ENCODE assay signal across 8 mouse cellular contexts in genomic region chr10:25118674-25119670, GRCm38 (mm10).
DNase-seq lines count a peak whose midpoint lies in the region; ATAC-seq and TF ChIP-seq lines count a peak whose summit lies in the region.

No protein-coding gene starts in this region.

- TF ChIP-seq EP300 in MEL (IDR thresholded peaks at IDR 0.05; ENCODE audit: low read depth in 1 of 2, low read length in 2 of 2): peak; percentile 98 to 100

- H3K9me3 ChIP-seq in MEL (replicated peaks; ENCODE audit: insufficient read depth, low read length): no peaks in the 10 kb centered on the region
- no peaks in the 10 kb centered on the region for H3K9me3 ChIP-seq in intestine, embryonic 15.5 days
- H3K9me3 ChIP-seq in midbrain, embryonic 15.5 days: no peaks in the 10 kb centered on the region

- TF ChIP-seq POLR2A in MEL (IDR thresholded peaks at IDR 0.05; ENCODE audit: control insufficient read depth in 1 of 2, insufficient read depth in 1 of 2, low read depth in 1 of 2, low read length in 2 of 2, poor library complexity in 1 of 2): peak; percentile 39 to 62; a peak in 2 of 4 replicates

- H3K36me3 ChIP-seq in MEL (ENCODE audit: control insufficient read depth in 1 of 2, insufficient read depth in 2 of 2, low read length in 2 of 2): peaks cover 0 to 42% of the 10 kb centered on the region in 2 experiments; a peak in 2 of 4 replicates
- no peaks in the 10 kb centered on the region for H3K36me3 ChIP-seq in intestine, embryonic 15.5 days
- H3K36me3 ChIP-seq in midbrain, embryonic 15.5 days (replicated peaks): no peaks in the 10 kb centered on the region

- ATAC-seq in intestine, embryonic 15.5 days: peak; percentile 97
- ATAC-seq in midbrain, embryonic 15.5 days (replicated peaks): no peak

- intact Hi-C loops in left cerebral cortex, postnatal 4 days (cut with DNase I): no loop called here

- H3K79me2 ChIP-seq in MEL (ENCODE audit: control insufficient read depth, insufficient read depth, low read length, poor library complexity): no peaks in the 10 kb centered on the region

- peak in 1 of 3 experiments; percentile 17; a peak in 3 of 6 replicates for TF ChIP-seq CTCF in MEL (IDR thresholded peaks at IDR 0.05 in 2 of 3, conservative IDR thresholded peaks at IDR 0.05 in 1 of 3; ENCODE audit: control insufficient read depth in 1 of 3, insufficient read depth in 1 of 3, low read depth in 2 of 3, low read length in 3 of 3, poor library complexity in 1 of 3, severe bottlenecking in 1 of 3)

- WGBS in intestine, embryonic 15.5 days: 30% methylated on average over 17 of the region's 17 CpGs
- WGBS in midbrain, embryonic 15.5 days: 48% methylated on average over 17 of the region's 17 CpGs

- DNase-seq in embryo, embryonic 10.5 days (ENCODE audit: low spot score): peak; percentile 12
- no peak for DNase-seq in embryo, embryonic 9.5 days (ENCODE audit: extremely low spot score)
- DNase-seq in MEL (ENCODE audit: low read depth, low spot score): peak; percentile 95
- peak; percentile 11 to 29 for DNase-seq in natural killer cell, adult 2 months (ENCODE audit: low spot score in 2 of 2)
- no peak for DNase-seq in left cerebral cortex, postnatal 4 days
- DNase-seq in layer of hippocampus, adult 8-10 months (ENCODE audit: low spot score in 2 of 2): no peak

- peak overlapping the region; percentile 53 for H3K9ac ChIP-seq in MEL (ENCODE audit: control insufficient read depth, low read depth, low read length, poor library complexity, severe bottlenecking)
- no peak overlapping the region for H3K9ac ChIP-seq in intestine, embryonic 15.5 days
- no peak overlapping the region for H3K9ac ChIP-seq in midbrain, embryonic 15.5 days

- peak overlapping the region; percentile 48 for H3K4me2 ChIP-seq in intestine, embryonic 15.5 days (replicated peaks)
- H3K4me2 ChIP-seq in midbrain, embryonic 15.5 days: no peak overlapping the region

- H3K4me1 ChIP-seq in MEL (ENCODE audit: control insufficient read depth in 1 of 2, insufficient read depth in 2 of 2, low read length in 2 of 2): peaks cover 31 to 41% of the 10 kb centered on the region in 2 experiments
- no peaks in the 10 kb centered on the region for H3K4me1 ChIP-seq in intestine, embryonic 15.5 days (replicated peaks)
- no peaks in the 10 kb centered on the region for H3K4me1 ChIP-seq in midbrain, embryonic 15.5 days

- TF ChIP-seq RAD21 in MEL (IDR thresholded peaks at IDR 0.05; ENCODE audit: low read depth, low read length): no peak; the same call in none of the 2 replicates

- H3K4me3 ChIP-seq in MEL (ENCODE audit: control insufficient read depth in 1 of 2, insufficient read depth in 1 of 2, low read depth in 2 of 2, low read length in 2 of 2): peak overlapping the region; percentile 22 to 55
- H3K4me3 ChIP-seq in intestine, embryonic 15.5 days (replicated peaks): no peak overlapping the region
- no peak overlapping the region for H3K4me3 ChIP-seq in midbrain, embryonic 15.5 days

- H3K27me3 ChIP-seq in MEL (ENCODE audit: control insufficient read depth in 1 of 2, insufficient read depth in 2 of 2, low read length in 2 of 2): no peaks in the 10 kb centered on the region
- no peaks in the 10 kb centered on the region for H3K27me3 ChIP-seq in intestine, embryonic 15.5 days (replicated peaks)
- H3K27me3 ChIP-seq in midbrain, embryonic 15.5 days (replicated peaks): no peaks in the 10 kb centered on the region

- peak overlapping the region; percentile 92 for H3K27ac ChIP-seq in MEL (ENCODE audit: control insufficient read depth, low read depth, low read length)
- H3K27ac ChIP-seq in intestine, embryonic 15.5 days: peak overlapping the region; percentile 86
- H3K27ac ChIP-seq in midbrain, embryonic 15.5 days: no peak overlapping the region

TF ChIP-seq in MEL, 35 proteins besides CTCF, POLR2A, EP300 and RAD21:
- TF ChIP-seq RCOR1 (IDR thresholded peaks at IDR 0.05; ENCODE audit: low read depth, low read length): peak; percentile 91
- TF ChIP-seq POLR2AphosphoS2 (IDR thresholded peaks at IDR 0.05; ENCODE audit: low read length): peak; percentile 60
- peak; percentile 50; the same call in 1 of the 2 replicates for TF ChIP-seq BHLHE40 (IDR thresholded peaks at IDR 0.05; ENCODE audit: borderline replicate concordance, low read depth, low read length)
- peak; percentile 65 for TF ChIP-seq MYC (IDR thresholded peaks at IDR 0.05; ENCODE audit: low read depth, low read length)
- TF ChIP-seq JUND (IDR thresholded peaks at IDR 0.05; ENCODE audit: low read depth, low read length): peak; percentile 57; the same call in 1 of the 2 replicates
- no peak for TF ChIP-seq GABPA (IDR thresholded peaks at IDR 0.05; ENCODE audit: low read depth, low read length)
- TF ChIP-seq ETS1 (IDR thresholded peaks at IDR 0.05; ENCODE audit: low read depth, low read length): peak; percentile 89
- peak; percentile 22; the same call in 1 of the 2 replicates for TF ChIP-seq KAT2A (conservative IDR thresholded peaks at IDR 0.05; ENCODE audit: low read depth, low read length)
- TF ChIP-seq POLR2AphosphoS5 (IDR thresholded peaks at IDR 0.05; ENCODE audit: borderline replicate concordance, low read depth, low read length): no peak
- TF ChIP-seq UBTF (IDR thresholded peaks at IDR 0.05; ENCODE audit: borderline replicate concordance, insufficient read depth, low read depth, low read length): no peak
- peak in 1 of 2 experiments; percentile 70; a peak in 2 of 4 replicates for TF ChIP-seq USF2 (IDR thresholded peaks at IDR 0.05; ENCODE audit: borderline replicate concordance in 1 of 2, insufficient read depth in 1 of 2, low read depth in 1 of 2, low read length in 2 of 2)
- TF ChIP-seq SIN3A (IDR thresholded peaks at IDR 0.05; ENCODE audit: low read length): peak; percentile 82
- peak; percentile 54; the same call in 1 of the 2 replicates for TF ChIP-seq TBP (IDR thresholded peaks at IDR 0.05; ENCODE audit: low read depth, low read length)
- TF ChIP-seq E2F4 (IDR thresholded peaks at IDR 0.05; ENCODE audit: borderline replicate concordance, low read depth, low read length): no peak
- TF ChIP-seq TCF12 (IDR thresholded peaks at IDR 0.05; ENCODE audit: low read depth, low read length): peak; percentile 92
- peak; percentile 97 for TF ChIP-seq MYB (IDR thresholded peaks at IDR 0.05; ENCODE audit: low read depth, low read length)
- no peak for TF ChIP-seq ZKSCAN1 (IDR thresholded peaks at IDR 0.05; ENCODE audit: low read depth, low read length)
- peak; percentile 94 for TF ChIP-seq MAZ (IDR thresholded peaks at IDR 0.05; ENCODE audit: low read depth, low read length)
- TF ChIP-seq ZC3H11A (IDR thresholded peaks at IDR 0.05; ENCODE audit: low read depth, low read length): no peak
- TF ChIP-seq HCFC1 (IDR thresholded peaks at IDR 0.05; ENCODE audit: low read depth, low read length): no peak; the same call in none of the 2 replicates
- TF ChIP-seq ELF1 (IDR thresholded peaks at IDR 0.05; ENCODE audit: low read depth, low read length): no peak
- TF ChIP-seq ZMIZ1 (IDR thresholded peaks at IDR 0.05; ENCODE audit: low read depth, low read length): peak; percentile 61
- peak; percentile 87 for TF ChIP-seq GATA1 (IDR thresholded peaks at IDR 0.05; ENCODE audit: low read depth, low read length)
- TF ChIP-seq MEF2A (IDR thresholded peaks at IDR 0.05; ENCODE audit: extremely low read depth, insufficient replicate concordance, low read depth, low read length, poor library complexity, severe bottlenecking): no peak; the same call in 1 of the 2 replicates
- peak; percentile 66; the same call in 1 of the 2 replicates for TF ChIP-seq MXI1 (IDR thresholded peaks at IDR 0.05; ENCODE audit: low read depth, low read length)
- no peak for TF ChIP-seq NRF1 (IDR thresholded peaks at IDR 0.05; ENCODE audit: insufficient read depth, low read depth, low read length, poor library complexity, severe bottlenecking)
- peak; percentile 77 for TF ChIP-seq TAL1 (IDR thresholded peaks at IDR 0.05; ENCODE audit: low read length)
- TF ChIP-seq MAX (IDR thresholded peaks at IDR 0.05; ENCODE audit: low read length): peak; percentile 84
- TF ChIP-seq ZNF384 (IDR thresholded peaks at IDR 0.05; ENCODE audit: low read depth, low read length): peak; percentile 24; the same call in 1 of the 2 replicates
- peak; percentile 38 for TF ChIP-seq CHD2 (IDR thresholded peaks at IDR 0.05; ENCODE audit: low read length)
- TF ChIP-seq CHD1 (IDR thresholded peaks at IDR 0.05; ENCODE audit: low read depth, low read length): peak; percentile 73; the same call in 1 of the 2 replicates
- TF ChIP-seq USF1 (IDR thresholded peaks at IDR 0.05; ENCODE audit: low read depth, low read length): peak; percentile 94
- no peak for TF ChIP-seq MAFK (IDR thresholded peaks at IDR 0.05; ENCODE audit: borderline replicate concordance, low read depth, low read length)
- 0 out of 2 replicates have a peak, but pooled peaks have one; percentile 4 for TF ChIP-seq SMC3 (IDR thresholded peaks at IDR 0.05; ENCODE audit: low read depth, low read length)
- TF ChIP-seq NELFE (IDR thresholded peaks at IDR 0.05; ENCODE audit: low read depth, low read length): peak; percentile 61

Comparison
In these comparisons a context has a peak if more than half of its experiments do, and no peak if none do; other contexts are left out.
1. DNase-seq: peak in embryo, embryonic 10.5 days (single experiment), MEL (single experiment) and natural killer cell, adult 2 months (2 of 2); none in embryo, embryonic 9.5 days (single experiment), left cerebral cortex, postnatal 4 days (single experiment) and layer of hippocampus, adult 8-10 months (0 of 2).
2. H3K4me3 ChIP-seq: peak in MEL (2 of 2); none in intestine, embryonic 15.5 days (single experiment) and midbrain, embryonic 15.5 days (single experiment).